8 mouse cellular contexts compared by ENCODE assay signal in the genomic region with DNA sequence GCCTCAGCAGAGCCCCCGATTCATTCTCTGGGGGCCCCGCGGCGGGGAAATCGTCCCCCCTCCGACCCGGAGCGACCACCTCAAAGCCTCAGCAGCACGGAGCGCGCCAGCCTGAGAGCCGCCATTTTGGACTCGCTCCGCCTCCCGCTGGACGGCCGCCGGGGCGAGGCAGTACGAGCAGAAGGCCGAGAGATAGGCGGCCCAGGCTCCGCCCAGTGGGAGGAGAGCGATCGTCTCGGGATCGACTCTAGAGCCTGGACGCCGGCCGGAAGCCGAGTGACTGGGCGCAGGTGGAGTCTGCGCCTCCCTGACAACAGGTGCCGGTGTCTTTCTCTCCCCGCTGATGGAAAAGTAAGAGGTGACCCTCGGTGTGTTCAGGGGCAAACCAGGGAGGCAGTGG. TPM values are rescaled to one million over a fixed set of nuclear protein-coding genes. Genes with fewer than 3 reads are reported as not detected.
DNase-seq lines count a peak whose midpoint lies in the region; ATAC-seq and TF ChIP-seq lines count a peak whose summit lies in the region.

Taf3 (minus strand) TSS at position 136 of the 400 bp plus-strand sequence.

- no peaks in the 10 kb centered on the region for H3K36me3 ChIP-seq in hindbrain, postnatal 0 days (ENCODE audit: insufficient read depth, low read length)

- no peaks in the 10 kb centered on the region for H3K27me3 ChIP-seq in hindbrain, postnatal 0 days (ENCODE audit: insufficient read depth, low read length)

- H3K9me3 ChIP-seq in hindbrain, postnatal 0 days (ENCODE audit: low read length): no peaks in the 10 kb centered on the region

- H3K4me2 ChIP-seq in hindbrain, postnatal 0 days (ENCODE audit: low read depth, low read length): peak within 1 kb of the TSS; percentile 96

- H3K4me3 ChIP-seq in hindbrain, postnatal 0 days (ENCODE audit: low read length): peak within 1 kb of the TSS; percentile 92
- peak within 1 kb of the TSS; percentile 64 for H3K4me3 ChIP-seq in left cerebral cortex, adult 2 months

- peak within 1 kb of the TSS; percentile 76 for H3K9ac ChIP-seq in hindbrain, postnatal 0 days (replicated peaks; ENCODE audit: low read length)

- DNase-seq in T-cell, adult 2 months (ENCODE audit: low spot score): peak; percentile 95
- DNase-seq in cerebellum, postnatal 36 days: peak; percentile 93 to 94
- DNase-seq in gastrocnemius, adult 18-20 months (ENCODE audit: low spot score): peak; percentile 94
- peak; percentile 97 for DNase-seq in hindbrain, postnatal 0 days (ENCODE audit: low spot score)
- DNase-seq in left cerebral cortex, adult 2 months (ENCODE audit: extremely low spot score in 1 of 2, low spot score in 2 of 2): peak; percentile 91 to 94
- DNase-seq in right cerebral cortex, adult 2 months (ENCODE audit: low spot score in 2 of 2): peak; percentile 91 to 92
- peak; percentile 95 for DNase-seq in urinary bladder, postnatal 14 days (ENCODE audit: low spot score)

- intact Hi-C loops in left cerebral cortex, adult 2 months (cut with DNase I): loop anchor here (1.0 kb wide), 1 partner anchor 32 kb away; the partner anchor contains the start of genes Atp5c1 and Kin

- under 1% methylated on average over 36 of the region's 36 CpGs for WGBS in hindbrain, postnatal 0 days

- H3K27ac ChIP-seq in hindbrain, postnatal 0 days: peak within 1 kb of the TSS; percentile 67; the same call in 1 of the 2 replicates
- peak within 1 kb of the TSS; percentile 63 for H3K27ac ChIP-seq in left cerebral cortex, adult 2 months

- TF ChIP-seq CTCF in hindbrain, postnatal 0 days (IDR thresholded peaks at IDR 0.05; ENCODE audit: low read depth): no peak
- TF ChIP-seq CTCF in left cerebral cortex, adult 2 months (IDR thresholded peaks at IDR 0.05): no peak

- H3K4me1 ChIP-seq in hindbrain, postnatal 0 days (ENCODE audit: insufficient read depth, low read length): no peaks in the 10 kb centered on the region

- ATAC-seq in hindbrain, postnatal 0 days: peak; percentile 95
- peak; percentile 98 for ATAC-seq in megakaryocyte, adult 5-6 weeks (ENCODE audit: poor library complexity, severe bottlenecking)

RNA-seq across cellular contexts. Expression of gene Taf3, which starts in this region (rescaled TPM):
- total RNA-seq in gastrocnemius, adult 18-20 months (2021): 10 to 100 TPM in 1 of 2 experiments, 1 to 10 TPM in 1; 9.4 to 10.8 TPM
- total RNA-seq in hindbrain, postnatal 0 days (2014; rRNA removed): 2.7 and 5.1 TPM in 2 replicates
- polyA plus RNA-seq in hindbrain, postnatal 0 days (2015; fragmentation: Nextera tagmentation; extraction: Ambion mirVana): 10.0 and 10.3 TPM in 2 replicates
- 10 to 100 TPM; 14.8 to 15.7 TPM for total RNA-seq in left cerebral cortex, adult 2 months (2021)
- total RNA-seq in megakaryocyte, adult 5-6 weeks (2015): 12.5 and 13.3 TPM in 2 replicates
- total RNA-seq in megakaryocyte, adult 5-6 weeks (2017): 8.7 and 12.6 TPM in 2 replicates

Comparison
In these comparisons a context has a peak if more than half of its experiments do, and no peak if none do; other contexts are left out.
1. Peak in every context shown above with its lines: DNase-seq, ATAC-seq, H3K4me3 ChIP-seq and H3K27ac ChIP-seq.